Mouse (Mus musculus) retina, embryonic 14.5 days (tissue): ENCODE data around the gene Irf8.

Source experiments
- DNase-seq: peaks from one replicate; pipeline ENCODE4 v3.0.0-alpha.2; 2015; ENCODE audit warnings: low spot score

Gene Irf8

DNA sequence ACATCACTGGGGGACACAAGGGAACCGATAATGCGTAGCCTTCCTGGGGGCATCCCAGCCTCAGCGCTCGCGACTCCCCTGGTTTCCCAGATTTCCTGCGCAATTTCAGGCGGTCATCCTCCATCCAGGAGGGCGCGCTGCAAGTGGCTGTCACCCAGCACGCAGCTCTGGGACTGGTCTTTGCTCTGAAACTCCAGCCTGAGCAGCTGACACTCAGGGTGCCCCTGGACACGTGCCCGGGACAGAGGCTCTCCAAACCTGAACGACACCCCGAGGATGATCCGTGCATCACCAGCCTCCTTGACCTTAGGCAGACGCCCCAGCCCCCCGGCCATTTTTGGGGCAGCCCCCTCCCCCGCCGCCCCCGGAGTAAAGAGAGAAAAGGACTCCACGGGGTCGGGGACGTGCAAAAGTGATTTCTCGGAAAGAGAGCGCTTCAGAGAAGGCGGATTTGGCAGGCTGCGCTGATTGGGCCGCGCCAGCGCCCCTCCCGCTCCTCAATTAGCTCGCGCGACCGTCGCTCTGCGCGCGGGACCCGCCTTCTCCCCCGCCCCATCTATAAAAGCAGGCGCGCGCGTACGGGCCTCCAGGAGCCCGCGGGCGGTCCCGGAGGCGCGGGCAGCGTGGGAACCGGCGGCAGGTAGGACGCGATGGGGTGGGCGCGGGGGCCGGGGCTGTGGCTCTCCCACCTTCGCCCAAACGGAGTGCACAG, at the start of gene Irf8:
Gene Irf8 (plus strand): TSS at position 589 of the 712 bp plus-strand sequence.
- DNase-seq, result peak; percentile 84

DNA sequence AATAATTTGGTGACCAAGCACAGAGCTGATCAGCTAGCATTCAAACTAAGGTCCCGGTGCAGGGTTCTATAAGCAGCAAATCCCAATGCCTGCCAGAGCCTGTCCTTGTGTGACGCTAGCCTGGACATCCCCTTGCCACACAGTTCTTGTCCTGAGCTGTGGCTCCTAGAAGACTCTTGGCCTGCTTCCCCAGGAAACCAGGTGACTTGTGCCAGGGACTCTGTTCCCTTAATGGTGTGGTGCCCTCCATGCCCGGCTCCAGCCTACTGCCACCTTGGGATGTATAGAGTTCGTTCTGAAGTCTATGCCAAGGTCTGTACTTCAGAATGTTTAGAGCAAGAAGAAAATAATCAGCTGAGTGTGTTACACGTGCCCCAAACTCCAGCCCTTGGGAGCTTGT, 49.6 kb upstream of the Irf8 start:
- no peak for DNase-seq

DNA sequence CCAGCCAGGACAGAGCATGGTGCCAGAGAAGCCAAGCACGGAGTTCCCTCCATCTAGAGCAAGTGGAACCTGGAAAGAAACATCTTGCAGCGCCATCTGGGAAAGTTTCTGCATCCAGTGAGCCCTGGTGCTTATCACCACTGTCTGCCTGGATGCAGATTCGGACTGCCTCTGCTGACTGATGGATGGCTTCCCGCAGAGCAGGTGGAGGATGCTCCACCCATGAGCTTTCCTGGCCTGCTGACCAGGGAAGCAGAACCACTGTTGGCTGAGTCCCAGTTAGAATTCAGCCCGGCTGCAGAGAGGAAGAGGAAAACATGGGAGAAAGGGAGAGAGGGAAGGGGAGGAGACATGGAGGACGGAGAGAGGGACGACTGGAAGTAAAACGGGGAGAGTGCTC, 48.4 kb upstream of the Irf8 start:
- no peak for DNase-seq

DNA sequence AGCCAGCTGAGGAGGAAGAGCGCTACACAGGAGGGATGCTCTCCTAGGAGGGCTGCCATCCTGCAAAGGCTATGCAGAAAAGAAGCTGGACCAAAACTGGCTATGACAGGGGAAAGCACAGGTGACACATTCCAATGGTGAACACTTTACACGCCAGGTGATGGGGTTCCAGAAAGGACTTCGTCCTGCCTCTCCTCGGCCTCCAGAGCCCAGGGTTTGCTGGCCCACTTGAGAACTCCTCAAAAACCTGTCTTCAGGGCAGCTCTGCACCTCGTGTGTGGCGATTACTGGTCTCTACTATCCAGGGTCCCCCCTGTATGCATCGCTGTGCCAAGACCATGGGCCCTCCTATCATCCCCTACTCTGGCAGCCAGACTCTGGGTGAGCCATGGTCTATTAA, 47.6 kb upstream of the Irf8 start:
- DNase-seq, result no peak

DNA sequence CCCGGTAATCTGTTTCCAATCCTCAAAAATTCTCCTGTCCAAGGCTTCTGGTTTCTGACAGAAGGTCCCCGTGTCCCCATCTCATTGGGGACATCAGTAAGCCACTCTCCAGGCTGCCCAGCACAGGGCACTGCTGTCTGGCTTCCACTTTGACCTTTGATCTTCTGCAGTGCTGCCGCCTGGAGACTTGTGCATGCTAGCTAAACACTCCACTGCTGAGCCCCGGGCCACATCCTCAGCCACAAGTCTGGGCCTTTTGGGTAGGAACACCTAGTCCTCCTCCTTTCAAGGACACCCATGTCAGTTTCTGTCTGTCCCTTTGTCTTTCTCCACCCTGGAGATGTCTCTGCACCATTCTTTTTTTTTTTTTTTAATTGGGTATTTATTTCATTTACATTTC, 43.2 kb upstream of the Irf8 start:
- no peak for DNase-seq

DNA sequence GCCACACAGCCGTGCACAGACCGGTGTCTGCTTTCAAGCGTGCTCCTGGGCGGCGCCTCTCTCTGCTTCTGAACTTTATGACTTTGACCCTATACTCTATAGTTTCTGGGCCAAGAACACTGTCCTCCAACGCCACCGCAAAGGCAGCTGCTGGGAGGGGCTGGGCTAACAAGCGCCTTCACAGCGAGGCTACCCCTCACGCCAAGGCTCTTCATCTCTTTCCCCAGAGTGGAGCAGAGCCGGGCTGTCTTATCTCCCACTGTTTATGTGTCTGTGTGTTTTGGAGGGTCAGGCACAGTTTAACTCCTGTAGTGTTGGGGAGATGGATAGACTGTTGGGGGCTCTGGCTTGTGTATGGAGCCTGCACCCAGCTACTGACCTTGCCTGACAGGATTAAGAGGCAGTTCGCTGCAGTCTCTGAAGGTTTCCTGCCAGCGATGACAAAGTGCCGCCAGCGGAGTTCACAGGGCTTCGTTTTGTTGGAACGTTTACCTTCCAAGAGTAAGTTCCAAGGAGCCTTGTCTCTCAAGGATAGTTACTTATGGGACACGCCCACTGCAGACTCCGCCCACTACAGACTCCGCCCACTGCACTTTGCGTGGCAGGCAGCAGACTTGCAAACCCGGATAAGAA, 42.2 kb upstream of the Irf8 start:
- peak; percentile 28 for DNase-seq

DNA sequence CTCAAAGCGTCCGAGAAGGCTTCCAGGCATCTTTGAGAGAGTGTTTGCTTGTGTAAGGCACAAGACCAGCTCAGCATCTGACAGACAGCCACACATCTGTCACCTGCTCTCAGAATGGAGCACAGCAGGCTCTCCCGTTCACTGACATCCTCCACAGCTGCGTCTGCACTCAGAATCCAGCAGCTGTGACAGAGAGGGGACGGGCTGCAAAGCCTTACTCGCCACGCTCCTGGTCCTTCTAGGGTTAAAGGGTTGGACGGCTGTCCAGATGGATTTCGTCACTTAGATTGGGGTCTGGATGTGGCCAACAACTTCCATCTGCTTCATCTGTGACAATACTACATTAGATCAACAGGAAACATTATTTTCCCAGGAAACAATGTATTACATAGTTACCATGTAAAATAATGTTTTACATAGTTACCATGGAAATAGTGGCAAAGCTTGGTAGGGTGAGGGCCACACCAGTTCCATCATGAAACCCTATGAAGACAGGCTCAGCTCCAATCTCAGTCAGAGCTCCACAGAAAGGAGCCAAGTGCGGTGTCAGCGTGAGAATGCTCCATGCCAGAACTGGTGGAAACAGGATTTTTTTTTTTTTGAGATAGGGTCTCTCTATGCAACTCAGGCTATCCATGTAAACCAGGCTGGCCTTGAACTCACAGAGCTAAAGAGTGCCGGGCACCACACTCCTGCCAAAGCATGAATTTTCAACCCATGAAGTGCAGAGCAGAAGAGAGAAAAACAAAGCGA, 39.6 kb upstream of the Irf8 start:
- peak; percentile 52 for DNase-seq

DNA sequence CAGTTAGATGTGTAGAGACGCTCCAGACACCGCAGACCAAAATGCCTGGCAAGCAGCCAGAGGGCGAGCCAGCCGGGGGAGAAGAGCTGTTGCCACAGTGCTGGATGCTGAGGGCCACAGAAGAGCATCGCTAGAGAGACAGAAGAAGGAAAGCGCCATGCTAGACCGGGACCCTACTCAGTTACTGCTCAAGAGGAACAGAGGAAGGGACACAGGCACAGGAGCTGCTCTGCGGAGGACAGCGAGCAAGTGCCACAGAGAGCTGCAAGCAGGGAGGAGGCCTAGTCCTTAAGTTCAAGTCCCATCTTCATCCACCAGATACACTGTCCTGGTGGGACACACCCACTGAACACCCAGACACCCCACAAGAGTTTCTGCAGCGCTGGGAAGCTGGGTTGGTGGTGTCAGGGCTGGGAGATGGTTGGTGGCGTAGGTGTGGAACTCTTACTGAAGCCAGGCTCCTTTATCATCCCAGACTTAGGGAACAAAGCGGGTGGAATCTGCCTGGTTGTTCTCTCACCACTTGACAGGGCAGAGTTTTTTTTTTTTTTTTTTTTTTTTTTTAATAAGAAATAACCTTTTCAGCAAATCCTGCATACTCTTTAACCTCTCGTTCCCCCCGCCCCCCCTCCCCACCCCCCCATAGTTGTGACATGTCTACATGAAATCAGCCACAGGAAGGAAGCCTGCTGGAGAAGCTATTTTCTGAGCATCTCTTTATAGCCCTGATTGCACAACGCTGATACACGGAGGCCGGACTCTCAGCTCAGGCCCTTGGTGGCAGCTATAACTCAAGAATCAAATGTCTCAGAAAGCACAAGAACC, 38.8 kb upstream of the Irf8 start:
- no peak for DNase-seq

DNA sequence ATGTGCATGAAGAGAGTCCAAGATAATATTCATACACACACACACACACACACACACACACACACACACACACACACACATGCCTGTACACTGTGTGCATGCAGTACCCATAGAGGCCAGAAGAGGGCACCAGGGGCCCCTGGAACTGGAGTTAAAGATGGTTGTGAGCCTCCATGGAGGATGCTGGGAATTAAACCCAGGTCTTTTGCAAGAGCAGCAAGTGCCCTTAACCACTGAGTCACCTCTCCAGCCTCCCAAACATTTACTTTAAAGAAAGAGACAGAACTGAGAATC, 38.2 kb upstream of the Irf8 start:
- no peak for DNase-seq

DNA sequence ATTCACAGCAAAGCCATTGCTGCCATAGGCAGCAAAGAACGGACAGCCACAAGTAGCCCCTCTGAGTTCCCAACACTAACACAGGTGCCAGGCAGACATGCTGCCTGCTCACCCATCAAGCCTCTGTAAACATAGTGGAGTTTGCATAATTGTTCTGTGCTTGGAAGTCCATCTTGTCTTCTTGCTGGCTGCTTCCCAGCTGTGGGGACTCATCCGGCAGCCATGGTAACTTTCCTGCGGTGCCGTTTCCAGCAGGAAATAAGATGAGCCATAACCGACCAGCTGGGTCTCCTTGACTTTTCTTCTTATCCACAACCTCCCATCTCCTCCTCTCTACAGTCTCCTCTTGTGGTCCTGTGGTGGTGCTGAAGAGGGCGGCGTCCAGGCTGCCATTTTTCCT, 37.7 kb upstream of the Irf8 start:
- DNase-seq, result no peak

DNA sequence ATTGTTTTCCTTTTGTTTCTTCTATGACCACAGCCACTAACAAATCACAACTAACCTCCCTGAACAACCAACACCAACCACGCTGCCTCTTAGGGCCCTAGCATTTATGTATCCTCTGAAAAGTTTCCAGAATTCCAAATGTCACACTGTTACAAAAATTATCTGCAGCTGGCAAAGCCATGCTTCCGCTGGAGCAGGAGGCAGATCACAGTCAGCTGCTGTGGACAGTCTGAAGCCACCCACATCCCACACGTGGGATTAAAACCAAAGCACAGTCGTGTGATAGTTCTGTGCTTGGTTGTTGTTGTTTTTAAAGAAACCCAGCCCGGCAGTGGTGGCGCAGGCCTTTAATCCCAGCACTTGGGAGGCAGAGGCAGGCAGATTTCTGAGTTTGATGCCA, 37.1 kb upstream of the Irf8 start:
- DNase-seq, result no peak

DNA sequence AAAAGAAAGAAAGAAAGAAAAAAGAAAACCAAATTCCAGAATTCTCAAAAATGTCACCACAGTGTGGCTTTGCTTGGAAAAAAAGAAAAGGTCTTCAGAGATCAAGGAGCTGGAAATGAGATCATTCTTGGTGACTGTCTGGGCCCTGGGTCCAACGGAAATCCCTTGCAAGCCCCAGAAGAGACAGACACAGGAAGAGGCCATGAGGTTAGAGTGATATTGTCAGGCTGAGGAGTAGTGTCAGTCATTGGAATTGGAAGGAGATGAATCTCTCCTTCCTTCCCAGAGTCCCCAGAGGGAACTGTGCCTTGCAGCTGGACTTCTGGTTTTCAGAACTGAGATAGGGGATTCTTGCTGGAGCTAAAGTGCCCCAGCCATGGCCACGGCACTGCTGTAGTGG, 36.6 kb upstream of the Irf8 start:
- DNase-seq, result no peak

DNA sequence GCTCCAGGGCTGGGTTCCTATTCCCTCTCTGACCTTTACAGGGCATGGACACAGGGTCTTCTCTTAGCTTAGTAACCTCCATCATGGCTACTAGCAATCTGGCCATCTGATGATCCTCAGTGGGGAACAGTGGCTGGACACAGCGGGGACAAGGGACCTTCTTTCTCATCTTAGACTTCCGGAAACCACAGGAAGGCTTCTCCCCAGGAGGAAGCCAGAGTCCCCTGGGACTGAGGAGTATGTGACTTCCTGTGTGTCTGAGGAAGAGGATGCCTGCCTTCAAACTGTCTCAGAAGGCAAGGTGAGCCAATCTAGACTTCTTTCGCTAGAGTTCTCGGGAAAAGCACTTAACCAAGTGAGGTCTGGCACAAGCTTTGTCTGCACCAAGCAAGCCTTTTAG, 36.1 kb upstream of the Irf8 start:
- DNase-seq, result no peak

DNA sequence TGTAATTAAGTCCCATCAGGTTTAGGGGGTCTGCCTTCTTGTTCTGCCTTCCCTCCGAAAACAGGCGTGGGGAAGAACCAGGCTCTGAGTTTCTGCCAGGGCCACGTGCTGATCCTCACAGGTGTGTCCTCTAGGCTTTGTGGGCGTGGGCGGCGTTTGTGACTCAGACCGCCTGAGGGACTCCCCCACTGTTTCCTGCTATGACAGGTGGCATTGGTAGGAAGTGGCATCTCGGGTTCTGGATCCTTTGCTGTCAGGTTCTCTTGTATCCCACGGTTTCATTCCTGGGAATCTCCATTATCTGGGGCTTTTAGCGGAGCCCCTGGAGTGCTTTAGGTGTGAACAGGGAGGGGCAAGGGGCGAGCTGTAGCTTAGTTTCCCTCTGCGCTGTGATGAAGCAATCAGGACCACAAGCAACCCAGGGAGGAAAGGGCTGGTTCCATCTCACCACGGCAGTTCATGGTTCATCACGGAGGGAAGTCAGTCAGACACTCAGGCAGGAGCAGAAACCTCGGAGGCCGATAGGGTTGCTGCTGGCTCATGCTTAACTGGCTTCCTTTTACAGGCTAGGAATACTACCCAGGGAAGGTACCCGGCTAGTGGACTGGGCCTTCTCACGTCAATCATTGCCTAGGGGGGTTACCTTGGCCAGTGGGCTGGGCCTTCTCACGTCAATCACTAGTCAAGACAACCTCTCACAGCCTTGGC, 34.2 kb upstream of the Irf8 start:
- no peak for DNase-seq

DNA sequence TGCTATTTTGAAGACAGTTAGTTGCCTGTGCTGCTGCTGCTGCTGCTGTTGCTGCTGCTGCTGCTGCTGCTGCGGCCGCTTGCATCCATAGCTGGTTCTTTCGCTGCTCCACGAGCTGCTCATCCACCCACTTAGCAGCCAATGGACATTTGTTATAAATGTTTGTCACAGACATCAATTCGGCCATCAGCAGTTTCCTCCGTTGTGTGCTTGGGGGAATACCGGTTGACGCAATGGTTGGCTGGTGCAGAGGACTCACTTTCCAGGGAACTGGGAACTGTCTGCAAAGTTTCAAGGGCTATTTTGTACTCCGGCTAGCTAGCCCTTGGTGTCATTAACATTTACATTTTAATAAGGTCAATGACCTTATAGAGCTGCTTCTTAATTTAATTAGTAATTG, 32.0 kb upstream of the Irf8 start:
- no peak for DNase-seq

DNA sequence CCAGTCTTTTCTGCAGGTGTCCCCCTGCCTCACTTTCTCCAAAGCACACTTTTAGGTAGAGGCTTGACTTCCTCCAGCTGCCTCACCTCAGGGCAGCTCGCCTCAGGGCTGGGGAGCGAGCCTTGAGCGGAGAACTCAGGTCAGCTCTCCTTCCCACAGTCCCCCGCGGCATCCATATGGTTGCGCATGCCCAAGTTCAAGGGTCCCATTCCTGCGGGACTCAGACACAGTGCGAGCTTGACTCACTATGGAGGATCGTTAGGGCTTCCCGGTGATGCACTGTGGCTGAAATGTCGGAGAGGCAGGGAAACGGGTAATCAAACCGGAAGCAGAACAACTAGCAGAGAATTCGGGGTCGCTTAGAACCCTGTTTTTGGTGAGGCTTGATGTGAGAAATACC, 31.0 kb upstream of the Irf8 start:
- no peak for DNase-seq

DNA sequence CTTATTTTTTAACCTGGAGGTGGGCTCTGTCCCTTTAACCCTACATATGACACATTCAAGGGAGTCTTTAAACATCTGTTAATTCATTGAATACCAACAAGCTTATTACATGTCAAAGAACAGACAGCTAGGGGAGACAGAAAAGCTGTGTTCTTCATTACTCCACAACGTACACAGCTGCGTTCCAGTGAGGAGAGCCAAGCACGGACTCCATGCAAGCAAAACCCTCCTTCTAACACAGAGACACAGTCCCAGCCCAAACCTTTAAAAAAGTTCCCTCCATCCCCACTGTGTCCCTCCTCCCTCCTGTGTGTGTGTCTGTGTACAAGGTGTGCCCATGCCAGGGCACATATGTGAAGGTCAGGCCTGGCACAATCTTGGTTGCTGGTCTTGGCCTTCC, 30.0 kb upstream of the Irf8 start:
- no peak for DNase-seq

DNA sequence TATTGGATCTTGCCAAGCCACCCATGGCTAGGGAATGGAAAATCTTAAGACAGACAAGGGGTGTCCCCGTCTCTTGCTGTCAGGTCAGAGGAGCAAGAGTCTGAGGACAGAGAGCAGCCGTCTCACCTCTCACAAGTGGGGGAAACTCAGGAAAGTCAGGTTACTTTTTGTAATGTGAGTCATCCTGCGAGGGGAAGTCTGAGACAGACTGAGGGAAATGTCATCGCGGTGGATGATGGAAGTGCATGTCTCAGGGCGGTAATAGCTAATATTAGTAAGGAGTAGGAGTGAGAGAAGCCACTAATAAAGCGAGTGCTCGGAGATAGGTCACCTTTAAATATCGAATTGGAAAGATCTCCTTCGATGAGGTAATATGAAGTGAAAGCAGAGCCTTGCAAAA, 27.0 kb upstream of the Irf8 start:
- DNase-seq, result no peak

DNA sequence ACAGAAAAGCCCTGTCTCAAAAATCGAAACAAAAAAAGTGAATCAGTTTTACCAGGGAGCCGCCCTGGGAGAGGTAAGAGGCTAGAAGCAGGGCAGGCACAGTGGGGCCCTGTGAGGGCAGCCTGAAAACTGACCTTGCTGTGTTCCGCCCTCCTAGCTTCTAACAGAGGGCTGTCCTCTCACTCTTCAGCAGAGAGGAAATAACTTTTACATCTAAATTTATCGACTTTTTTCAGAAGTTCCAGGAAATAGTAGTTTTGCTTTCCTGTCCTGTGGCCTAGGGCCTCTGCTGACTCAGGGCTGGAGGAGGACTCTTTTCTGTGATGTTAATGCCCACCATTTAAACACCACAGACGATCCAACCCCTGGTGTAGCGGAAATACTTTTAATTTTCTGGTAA, 21.0 kb upstream of the Irf8 start:
- DNase-seq, result no peak

DNA sequence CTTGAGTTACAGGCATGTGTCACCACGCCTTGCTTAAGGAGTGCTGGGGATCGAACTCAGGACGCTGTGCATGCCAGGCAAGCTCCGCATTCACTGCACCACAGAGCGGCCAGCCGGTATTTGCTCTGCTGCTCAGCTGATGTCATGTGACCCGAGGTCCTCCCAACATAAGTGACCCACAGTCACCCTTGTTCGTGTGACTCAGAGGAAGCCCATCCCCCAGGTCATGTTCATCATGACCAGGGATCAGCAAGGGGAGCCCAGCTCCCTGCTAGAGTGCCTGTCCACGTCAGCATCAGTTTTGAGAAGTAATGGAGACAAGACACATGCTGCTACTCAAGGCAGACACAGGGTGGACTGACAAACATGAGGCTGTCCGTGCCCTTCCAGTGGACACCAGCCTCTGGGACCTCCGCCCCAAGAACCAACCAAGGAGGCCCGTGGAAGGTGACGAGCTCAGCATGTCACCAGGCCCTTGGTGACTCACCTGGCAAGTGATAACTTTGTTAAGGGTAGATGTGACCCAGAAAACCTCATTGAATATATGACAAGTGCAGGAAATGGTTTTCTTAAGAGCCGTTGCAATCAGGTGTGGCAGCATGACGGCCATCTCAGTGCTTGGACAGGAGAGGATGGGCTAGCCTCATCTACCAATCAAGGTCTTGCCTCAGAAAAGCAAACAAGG, 20.0 kb upstream of the Irf8 start:
- no peak for DNase-seq

DNA sequence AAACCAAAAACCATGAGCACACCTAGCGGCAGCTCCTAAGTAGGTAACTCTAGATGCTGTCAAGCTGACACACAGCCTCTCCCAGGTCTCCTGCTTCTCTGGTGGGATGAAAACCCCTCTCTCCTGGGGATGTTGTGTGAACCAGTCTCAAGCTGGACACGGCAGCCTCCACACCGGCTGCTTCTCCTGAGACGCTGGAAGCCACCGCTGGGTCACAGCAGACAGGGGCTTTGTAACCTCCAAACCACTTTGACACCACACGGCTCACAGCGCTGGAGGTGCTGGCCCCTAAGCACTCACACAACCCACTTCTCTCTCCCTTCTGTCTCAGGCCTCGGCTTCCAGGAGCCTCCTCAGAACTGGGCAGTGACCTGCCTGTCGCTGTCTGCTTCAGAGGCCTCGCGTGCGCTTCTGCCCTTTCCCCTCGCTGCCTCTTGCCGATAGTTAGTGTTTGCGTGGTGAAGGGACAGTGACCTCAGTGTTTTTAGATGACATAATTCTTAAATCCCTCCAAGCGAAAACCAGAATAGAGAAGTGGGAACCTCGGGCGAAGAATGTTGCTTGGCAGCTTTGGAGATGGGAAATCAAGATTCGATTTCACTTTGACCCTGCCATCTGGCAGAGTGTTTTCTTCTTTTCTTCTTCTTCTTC, 16.4 kb upstream of the Irf8 start:
- DNase-seq, result no peak
